Mouse (Mus musculus): ENCODE results near the gene P2ry14. TPM values are rescaled to one million over a fixed set of nuclear protein-coding genes. Genes with fewer than 3 reads are reported as not detected.

The P2ry14 gene
- polyA plus RNA-seq, 1 experiment = 0.07 TPM

- Histone ChIP-seq H3K79me2 (ENCODE audit: control insufficient read depth, insufficient read depth) (no peaks in the 10 kb centered on the region), H3ac (ENCODE audit: control insufficient read depth, insufficient read length) (no peak overlapping the region), H3K4me2 (ENCODE audit: low read depth) (no peak overlapping the region), H3K4me3 (no peak overlapping the region), H3K36me3 (ENCODE audit: control insufficient read depth, insufficient read depth) (no peaks in the 10 kb centered on the region), H3K27me3 (ENCODE audit: control insufficient read depth, insufficient read depth, insufficient read length) (no peaks in the 10 kb centered on the region)
- no peak for TF ChIP-seq POLR2AphosphoS2 (IDR thresholded peaks at IDR 0.05; ENCODE audit: insufficient read length, low read depth)
- no peak for TF ChIP-seq REST (IDR thresholded peaks at IDR 0.05; ENCODE audit: insufficient read depth, insufficient read length)
- no peak for TF ChIP-seq USF1 (IDR thresholded peaks at IDR 0.05; ENCODE audit: low read depth)
- TF ChIP-seq TCF12 (IDR thresholded peaks at IDR 0.05; ENCODE audit: insufficient read depth, poor library complexity, severe bottlenecking) = no peak
- no peak for TF ChIP-seq SRF (IDR thresholded peaks at IDR 0.05; ENCODE audit: control insufficient read depth, insufficient read length, low read depth)
- no peak for TF ChIP-seq TCF3 (IDR thresholded peaks at IDR 0.05; ENCODE audit: insufficient read length, low read depth)
Measured at GRCm38 (mm10) chr3:59176871-59177270, 23.5 kb upstream of the P2ry14 start.

- H3K36me3 ChIP-seq (ENCODE audit: control insufficient read depth, insufficient read depth) = no peaks in the 10 kb centered on the region
- no peak for TF ChIP-seq MYOG (IDR thresholded peaks at IDR 0.05; ENCODE audit: control insufficient read depth in 1 of 3, insufficient read depth in 1 of 3, insufficient read length in 2 of 3, low read depth in 2 of 3)
- no peak for TF ChIP-seq TCF3 (IDR thresholded peaks at IDR 0.05; ENCODE audit: insufficient read length, low read depth)
- TF ChIP-seq REST (IDR thresholded peaks at IDR 0.05; ENCODE audit: insufficient read depth, insufficient read length) = no peak
- TF ChIP-seq USF1 (IDR thresholded peaks at IDR 0.05; ENCODE audit: low read depth) = no peak
- TF ChIP-seq E2F4 (IDR thresholded peaks at IDR 0.05; ENCODE audit: insufficient read depth) = no peak
- no peak for TF ChIP-seq MYOD1 (IDR thresholded peaks at IDR 0.05; ENCODE audit: control insufficient read depth in 1 of 3, insufficient read length in 2 of 3, low read depth in 2 of 3)
- no peak for TF ChIP-seq TCF12 (IDR thresholded peaks at IDR 0.05; ENCODE audit: insufficient read depth, poor library complexity, severe bottlenecking)
- TF ChIP-seq POLR2A (IDR thresholded peaks at IDR 0.05; ENCODE audit: insufficient read length, low read depth) = no peak
- H3K79me2 ChIP-seq (ENCODE audit: control insufficient read depth, insufficient read depth) = no peaks in the 10 kb centered on the region
- no peak overlapping the region for H3ac ChIP-seq (ENCODE audit: control insufficient read depth, insufficient read length)
- no peak overlapping the region for H3K4me3 ChIP-seq
- H3K4me2 ChIP-seq (ENCODE audit: low read depth) = no peak overlapping the region
- H3K27me3 ChIP-seq (ENCODE audit: control insufficient read depth, insufficient read depth, insufficient read length) = no peaks in the 10 kb centered on the region
Measured at GRCm38 (mm10) chr3:59175234-59175633, 21.8 kb upstream of the P2ry14 start.

- Histone ChIP-seq H3K4me3 (no peak overlapping the region), H3K36me3 (ENCODE audit: control insufficient read depth, insufficient read depth) (no peaks in the 10 kb centered on the region), H3K79me2 (ENCODE audit: control insufficient read depth, insufficient read depth) (no peaks in the 10 kb centered on the region), H3K27me3 (ENCODE audit: control insufficient read depth, insufficient read depth, insufficient read length) (no peaks in the 10 kb centered on the region), H3ac (ENCODE audit: control insufficient read depth, insufficient read length) (no peak overlapping the region), H3K4me2 (ENCODE audit: low read depth) (no peak overlapping the region)
- TF ChIP-seq TCF3 (IDR thresholded peaks at IDR 0.05; ENCODE audit: insufficient read length, low read depth) (no peak), USF1 (IDR thresholded peaks at IDR 0.05; ENCODE audit: low read depth) (no peak), MAX (IDR thresholded peaks at IDR 0.05; ENCODE audit: low read depth) (no peak), TCF12 (IDR thresholded peaks at IDR 0.05; ENCODE audit: insufficient read depth, poor library complexity, severe bottlenecking) (no peak), MYOD1 (IDR thresholded peaks at IDR 0.05; ENCODE audit: control insufficient read depth in 1 of 3, insufficient read length in 2 of 3, low read depth in 2 of 3) (no peak), E2F4 (IDR thresholded peaks at IDR 0.05; ENCODE audit: insufficient read depth) (no peak), CEBPB (IDR thresholded peaks at IDR 0.05; ENCODE audit: insufficient read depth, poor library complexity, severe bottlenecking) (no peak), SRF (IDR thresholded peaks at IDR 0.05; ENCODE audit: control insufficient read depth, insufficient read length, low read depth) (no peak), REST (IDR thresholded peaks at IDR 0.05; ENCODE audit: insufficient read depth, insufficient read length) (no peak), POLR2AphosphoS2 (IDR thresholded peaks at IDR 0.05; ENCODE audit: insufficient read length, low read depth) (no peak), MYOG (IDR thresholded peaks at IDR 0.05; ENCODE audit: control insufficient read depth in 1 of 3, insufficient read depth in 1 of 3, insufficient read length in 2 of 3, low read depth in 2 of 3) (no peak), POLR2A (IDR thresholded peaks at IDR 0.05; ENCODE audit: insufficient read length, low read depth) (no peak)
Measured at GRCm38 (mm10) chr3:59174426-59175154, 21.2 kb upstream of the P2ry14 start.

- no peak for TF ChIP-seq POLR2A (IDR thresholded peaks at IDR 0.05; ENCODE audit: insufficient read length, low read depth)
- no peak for TF ChIP-seq CEBPB (IDR thresholded peaks at IDR 0.05; ENCODE audit: insufficient read depth, poor library complexity, severe bottlenecking)
- TF ChIP-seq USF1 (IDR thresholded peaks at IDR 0.05; ENCODE audit: low read depth) = no peak
- TF ChIP-seq MYOG (IDR thresholded peaks at IDR 0.05; ENCODE audit: control insufficient read depth in 1 of 3, insufficient read depth in 1 of 3, insufficient read length in 2 of 3, low read depth in 2 of 3) = no peak
- no peak for TF ChIP-seq E2F4 (IDR thresholded peaks at IDR 0.05; ENCODE audit: insufficient read depth)
- no peak for TF ChIP-seq SRF (IDR thresholded peaks at IDR 0.05; ENCODE audit: control insufficient read depth, insufficient read length, low read depth)
- TF ChIP-seq TCF12 (IDR thresholded peaks at IDR 0.05; ENCODE audit: insufficient read depth, poor library complexity, severe bottlenecking) = no peak
- TF ChIP-seq MYOD1 (IDR thresholded peaks at IDR 0.05; ENCODE audit: control insufficient read depth in 1 of 3, insufficient read length in 2 of 3, low read depth in 2 of 3) = no peak
- no peak for TF ChIP-seq TCF3 (IDR thresholded peaks at IDR 0.05; ENCODE audit: insufficient read length, low read depth)
- no peak for TF ChIP-seq MAX (IDR thresholded peaks at IDR 0.05; ENCODE audit: low read depth)
- no peak for TF ChIP-seq POLR2AphosphoS2 (IDR thresholded peaks at IDR 0.05; ENCODE audit: insufficient read length, low read depth)
- TF ChIP-seq REST (IDR thresholded peaks at IDR 0.05; ENCODE audit: insufficient read depth, insufficient read length) = no peak
- H3K4me2 ChIP-seq (ENCODE audit: low read depth) = no peak overlapping the region
- H3K27me3 ChIP-seq (ENCODE audit: control insufficient read depth, insufficient read depth, insufficient read length) = no peaks in the 10 kb centered on the region
- H3K36me3 ChIP-seq (ENCODE audit: control insufficient read depth, insufficient read depth) = no peaks in the 10 kb centered on the region
- H3ac ChIP-seq (ENCODE audit: control insufficient read depth, insufficient read length) = no peak overlapping the region
- H3K4me3 ChIP-seq = no peak overlapping the region
- no peaks in the 10 kb centered on the region for H3K79me2 ChIP-seq (ENCODE audit: control insufficient read depth, insufficient read depth)
Measured at GRCm38 (mm10) chr3:59169921-59170627, 16.7 kb upstream of the P2ry14 start.
